Mouse (Mus musculus) MEL (cell line): Measurements from ENCODE around the gene Rwdd1. TPM values are rescaled to one million over a fixed set of nuclear protein-coding genes. Genes with fewer than 3 reads are reported as not detected.

ENCODE experiments used
- DNase-seq: peaks from one replicate; pipeline ENCODE4 v3.0.0; 2011; ENCODE audit warnings: low read depth, low spot score
- H3K27ac ChIP-seq: 2 replicates; pipeline ENCODE4 v1.5.1; 2012; ENCODE audit warnings: low read depth, mild to moderate bottlenecking, control low read depth, low read length, moderate library complexity; ENCODE audit not compliant: control insufficient read depth
- H3K27me3 ChIP-seq, 2 experiments: fragments of 150-350 bp in 1 of 2; sonication (generic) in 1 of 2; 2 replicates each; pipeline ENCODE4 v1.6.1; 2012; ENCODE audit warnings: low read length in 2 of 2, mild to moderate bottlenecking in 2 of 2, improper control_type of control experiment in 1 of 2, moderate library complexity in 1 of 2; ENCODE audit not compliant: insufficient read depth in 2 of 2, control insufficient read depth in 1 of 2
- H3K36me3 ChIP-seq, 2 experiments: 2 replicates each; pipeline ENCODE4 v1.6.1; 2012 to 2014; ENCODE audit warnings: low read length in 2 of 2, improper control_type of control experiment in 1 of 2, inconsistent platforms in 1 of 2, mild to moderate bottlenecking in 1 of 2; ENCODE audit not compliant: insufficient read depth in 2 of 2, control insufficient read depth in 1 of 2
- H3K4me1 ChIP-seq, 2 experiments: fragments of 150-350 bp in 1 of 2; sonication (generic) in 1 of 2; 2 replicates each; pipeline ENCODE4 v1.6.1; 2012; ENCODE audit warnings: low read length in 2 of 2, improper control_type of control experiment in 1 of 2, mild to moderate bottlenecking in 1 of 2; ENCODE audit not compliant: insufficient read depth in 2 of 2, control insufficient read depth in 1 of 2
- H3K4me3 ChIP-seq, 2 experiments: fragments of 150-350 bp in 1 of 2; sonication (generic) in 1 of 2; 2 replicates each; pipeline ENCODE4 v1.5.1; 2012; ENCODE audit warnings: low read depth in 2 of 2, low read length in 2 of 2, mild to moderate bottlenecking in 2 of 2, moderate library complexity in 2 of 2, control low read depth in 1 of 2, improper control_type of control experiment in 1 of 2; ENCODE audit not compliant: control insufficient read depth in 1 of 2, insufficient read depth in 1 of 2
- H3K79me2 ChIP-seq: 2 replicates; pipeline ENCODE4 v1.6.1; 2012; ENCODE audit warnings: mild to moderate bottlenecking, low read length, moderate library complexity; ENCODE audit not compliant: control insufficient read depth, poor library complexity, insufficient read depth
- H3K9ac ChIP-seq: 2 replicates; pipeline ENCODE4 v1.6.1; 2012; ENCODE audit warnings: low read depth, mild to moderate bottlenecking, control low read depth, low read length, moderate library complexity; ENCODE audit not compliant: control insufficient read depth, poor library complexity, severe bottlenecking
- H3K9me3 ChIP-seq: fragments of 150-350 bp; sonication (generic); replicated peaks from 2 replicates; pipeline ENCODE4 v1.6.1; 2012; ENCODE audit warnings: mild to moderate bottlenecking, low read length, improper control_type of control experiment, moderate library complexity; ENCODE audit not compliant: insufficient read depth
- BHLHE40 ChIP-seq: IDR thresholded peaks from 2 replicates; pipeline ENCODE4 v1.6.1; 2012; ENCODE audit warnings: low read depth, mild to moderate bottlenecking, inconsistent platforms, low read length, improper control_type of control experiment, borderline replicate concordance
- E2F4 ChIP-seq: IDR thresholded peaks from 2 replicates; pipeline ENCODE4 v1.6.1; 2011; ENCODE audit warnings: low read depth, low read length, improper control_type of control experiment, borderline replicate concordance
- ELF1 ChIP-seq: IDR thresholded peaks from 2 replicates; pipeline ENCODE4 v1.6.1; 2014; ENCODE audit warnings: low read depth, mild to moderate bottlenecking, inconsistent platforms, low read length, improper control_type of control experiment, moderate library complexity
- EP300 ChIP-seq, 2 experiments: IDR thresholded peaks; 2 replicates each; pipeline ENCODE4 v1.6.1; 2011; ENCODE audit warnings: improper control_type of control experiment in 2 of 2, low read length in 2 of 2, low read depth in 1 of 2, mild to moderate bottlenecking in 1 of 2
- ETS1 ChIP-seq: IDR thresholded peaks from 2 replicates; pipeline ENCODE4 v1.6.1; 2012; ENCODE audit warnings: low read depth, mild to moderate bottlenecking, inconsistent platforms, low read length, improper control_type of control experiment, moderate library complexity
- HCFC1 ChIP-seq: IDR thresholded peaks from 2 replicates; pipeline ENCODE4 v1.6.1; 2012; ENCODE audit warnings: low read depth, mild to moderate bottlenecking, inconsistent platforms, low read length, improper control_type of control experiment, moderate library complexity
- KAT2A ChIP-seq: conservative IDR thresholded peaks from 2 replicates; pipeline ENCODE4 v1.6.1; 2012; ENCODE audit warnings: low read depth, low read length, improper control_type of control experiment, inconsistent platforms
- MAX ChIP-seq: IDR thresholded peaks from 2 replicates; pipeline ENCODE4 v1.6.1; 2011; ENCODE audit warnings: low read length, improper control_type of control experiment
- MAZ ChIP-seq: IDR thresholded peaks from 2 replicates; pipeline ENCODE4 v1.6.1; 2012; ENCODE audit warnings: low read depth, mild to moderate bottlenecking, inconsistent platforms, low read length, improper control_type of control experiment
- MXI1 ChIP-seq: IDR thresholded peaks from 2 replicates; pipeline ENCODE4 v1.6.1; 2011; ENCODE audit warnings: mild to moderate bottlenecking, low read depth, low read length, improper control_type of control experiment
- NELFE ChIP-seq: IDR thresholded peaks from 2 replicates; pipeline ENCODE4 v1.6.1; 2011; ENCODE audit warnings: low read depth, low read length, improper control_type of control experiment
- POLR2A ChIP-seq, 2 experiments: IDR thresholded peaks; 2 replicates each; pipeline ENCODE4 v1.6.1; 2011 to 2012; ENCODE audit warnings: low read length in 2 of 2, mild to moderate bottlenecking in 2 of 2, control low read depth in 1 of 2, improper control_type of control experiment in 1 of 2, low read depth in 1 of 2, moderate library complexity in 1 of 2; ENCODE audit not compliant: control insufficient read depth in 1 of 2, insufficient read depth in 1 of 2, poor library complexity in 1 of 2
- POLR2AphosphoS2 ChIP-seq: IDR thresholded peaks from 2 replicates; pipeline ENCODE4 v1.6.1; 2011; ENCODE audit warnings: low read length, improper control_type of control experiment
- RAD21 ChIP-seq: IDR thresholded peaks from 2 replicates; pipeline ENCODE4 v1.6.1; 2011; ENCODE audit warnings: mild to moderate bottlenecking, low read depth, low read length, improper control_type of control experiment
- RCOR1 ChIP-seq: IDR thresholded peaks from 2 replicates; pipeline ENCODE4 v1.6.1; 2012; ENCODE audit warnings: low read depth, mild to moderate bottlenecking, inconsistent platforms, low read length, improper control_type of control experiment
- SIN3A ChIP-seq: IDR thresholded peaks from 2 replicates; pipeline ENCODE4 v1.6.1; 2012; ENCODE audit warnings: low read length, improper control_type of control experiment, inconsistent platforms
- TAL1 ChIP-seq: IDR thresholded peaks from 2 replicates; pipeline ENCODE4 v1.6.1; 2012; ENCODE audit warnings: mild to moderate bottlenecking, inconsistent platforms, low read length, moderate library complexity, mixed read lengths
- TBP ChIP-seq: IDR thresholded peaks from 2 replicates; pipeline ENCODE4 v1.8.0; 2011; ENCODE audit warnings: low read depth, low read length, improper control_type of control experiment
- TCF12 ChIP-seq: IDR thresholded peaks from 2 replicates; pipeline ENCODE4 v1.6.1; 2014; ENCODE audit warnings: low read depth, mild to moderate bottlenecking, inconsistent platforms, low read length, improper control_type of control experiment, moderate library complexity
- USF2 ChIP-seq, 2 experiments: IDR thresholded peaks; 2 replicates each; pipeline ENCODE4 v1.6.1; 2011 to 2012; ENCODE audit warnings: improper control_type of control experiment in 2 of 2, low read length in 2 of 2, borderline replicate concordance in 1 of 2, inconsistent platforms in 1 of 2, low read depth in 1 of 2, mild to moderate bottlenecking in 1 of 2; ENCODE audit not compliant: insufficient read depth in 1 of 2
- ZMIZ1 ChIP-seq: IDR thresholded peaks from 2 replicates; pipeline ENCODE4 v1.6.1; 2012; ENCODE audit warnings: low read depth, mild to moderate bottlenecking, inconsistent platforms, low read length, improper control_type of control experiment, moderate library complexity
- ZNF384 ChIP-seq: IDR thresholded peaks from 2 replicates; pipeline ENCODE4 v1.6.1; 2012; ENCODE audit warnings: low read depth, mild to moderate bottlenecking, inconsistent platforms, low read length, improper control_type of control experiment
- polyA plus RNA-seq, 2 experiments: library from polyadenylated mRNA; stranded (reverse) in 1 of 2; unstranded in 1 of 2; fragments of >175 nt in 1 of 2; fragments of >200 nt in 1 of 2; gene quantifications; 2 replicates each; pipeline versions ENCODE4 v1.2.1 to v1.2.4; 2012; ENCODE audit warnings: low replicate concordance in 2 of 2, low read depth in 1 of 2; ENCODE audit not compliant: insufficient read length in 2 of 2, insufficient read depth in 1 of 2, missing spikeins in 1 of 2
- total RNA-seq: library from RNA; depleted of rRNA; stranded (reverse); fragments of 300-350 nt; gene quantifications from 2 replicates; pipeline ENCODE4 v1.2.3, GENCODE M21; 2012

Rwdd1 gene
- total and polyA plus RNA-seq, 3 experiments, result 114 to 137 TPM; not detected in 1

GRCm38 (mm10) chr10:33952509-33952908, 66.9 kb downstream of the Rwdd1 start:
- Histone ChIP-seq H3K27ac (no peak overlapping the region), H3K9ac (no peak overlapping the region), H3K4me1 (peaks cover 7 to 11% of the 10 kb centered on the region in 2 experiments; a peak in 3 of 4 replicates), H3K27me3 (no peaks in the 10 kb centered on the region), H3K79me2 (peaks cover 16% of the 10 kb centered on the region), H3K4me3 (peak overlapping the region; percentile 42 to 100), H3K36me3 (peaks cover 11 to 18% of the 10 kb centered on the region in 2 experiments), H3K9me3 (no peaks in the 10 kb centered on the region)
- TF ChIP-seq USF2 (IDR thresholded peaks at IDR 0.05; ENCODE audit: borderline replicate concordance in 1 of 2, insufficient read depth in 1 of 2, low read depth in 1 of 2, low read length in 2 of 2) (no peak), POLR2AphosphoS2 (no peak), ZNF384 (peak; percentile 92), BHLHE40 (no peak), NELFE (no peak), EP300 (IDR thresholded peaks at IDR 0.05; ENCODE audit: low read depth in 1 of 2, low read length in 2 of 2) (no peak)
- no peak for DNase-seq

- Histone ChIP-seq H3K36me3 (peaks cover 17 to 22% of the 10 kb centered on the region in 2 experiments), H3K27ac (peak within 1 kb of the TSS; percentile 75), H3K4me1 (peaks cover 7 to 11% of the 10 kb centered on the region in 2 experiments; a peak in 3 of 4 replicates), H3K4me3 (peak within 1 kb of the TSS; percentile 95 to 100), H3K79me2 (peaks cover 16% of the 10 kb centered on the region), H3K27me3 (no peaks in the 10 kb centered on the region), H3K9ac (peak within 1 kb of the TSS; percentile 97), H3K9me3 (no peaks in the 10 kb centered on the region)
- TF ChIP-seq NELFE (peak; percentile 82), RAD21 (no peak), KAT2A (peak; percentile 43), HCFC1 (peak; percentile 87), TCF12 (peak; percentile 36), MAX (peak; percentile 67; the same call in 1 of the 2 replicates), ETS1 (peak; percentile 57; the same call in 1 of the 2 replicates), USF2 (IDR thresholded peaks at IDR 0.05; ENCODE audit: borderline replicate concordance in 1 of 2, insufficient read depth in 1 of 2, low read depth in 1 of 2, low read length in 2 of 2) (no peak), TBP (peak; percentile 87), POLR2AphosphoS2 (peak; percentile 72; the same call in 1 of the 2 replicates), MXI1 (peak; percentile 90), ELF1 (no peak), RCOR1 (no peak), E2F4 (no peak), EP300 (IDR thresholded peaks at IDR 0.05; ENCODE audit: low read depth in 1 of 2, low read length in 2 of 2) (0 out of 4 replicates have a peak, but pooled peaks of 1 of the 2 experiments have one; percentile 17), TAL1 (no peak), ZMIZ1 (0 out of 2 replicates have a peak, but pooled peaks have one; percentile 34), MAZ (peak; percentile 39; the same call in 1 of the 2 replicates), POLR2A (IDR thresholded peaks at IDR 0.05; ENCODE audit: control insufficient read depth in 1 of 2, insufficient read depth in 1 of 2, low read depth in 1 of 2, low read length in 2 of 2, poor library complexity in 1 of 2) (peak; percentile 66 to 89; a peak in 3 of 4 replicates), SIN3A (peak; percentile 92)
- DNase-seq, result peak; percentile 96
Observed at GRCm38 (mm10) chr10:33950803-33951583, 68.4 kb downstream of the Rwdd1 start, which contains the start of gene Zup1. Gene Zup1, minus strand, starts transcription at chr10:33951269.
